Mouse (Mus musculus) ES-E14 (cell line): ENCODE results near the gene Chrm3.

Experiments used
- CHD2 ChIP-seq: IDR thresholded peaks from 2 replicates; pipeline ENCODE4 v1.6.1; 2014; ENCODE audit warnings: mild to moderate bottlenecking, low read depth, low read length, inconsistent platforms
- HCFC1 ChIP-seq: IDR thresholded peaks from 2 replicates; pipeline ENCODE4 v1.6.1; 2012; ENCODE audit warnings: low read length, inconsistent platforms, borderline replicate concordance; ENCODE audit not compliant: insufficient read depth
- MAFK ChIP-seq: IDR thresholded peaks from 2 replicates; pipeline ENCODE4 v1.6.1; 2014; ENCODE audit warnings: mild to moderate bottlenecking, low read depth, low read length, inconsistent platforms; ENCODE audit not compliant: insufficient read depth
- ZC3H11A ChIP-seq: IDR thresholded peaks from 2 replicates; pipeline ENCODE4 v1.6.1; 2012; ENCODE audit warnings: low read depth, mild to moderate bottlenecking, inconsistent platforms, low read length, borderline replicate concordance
- ZNF384 ChIP-seq: IDR thresholded peaks from 2 replicates; pipeline ENCODE4 v1.6.1; 2012; ENCODE audit warnings: low read depth, low read length, inconsistent platforms

DNA sequence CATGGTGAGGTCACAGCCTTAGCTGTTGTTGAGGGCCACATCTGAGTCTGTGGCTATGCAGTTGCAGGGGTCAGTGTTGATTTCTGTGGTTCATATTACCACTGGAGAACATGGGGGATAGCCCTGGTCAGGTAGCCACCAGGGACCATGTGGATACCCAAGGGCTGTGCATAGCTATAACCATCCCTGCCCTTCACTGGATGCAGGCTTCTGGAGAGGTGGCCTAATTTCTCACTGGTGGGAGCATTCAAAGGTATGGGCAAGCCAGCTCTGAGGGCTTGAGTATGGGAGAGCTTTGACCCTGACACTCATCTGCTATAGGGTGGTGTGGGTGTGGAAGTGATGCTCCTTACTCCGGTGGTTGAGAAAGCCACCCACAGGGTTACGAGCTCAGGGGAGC, 494.5 kb downstream of the Chrm3 start:
- TF ChIP-seq CHD2: no peak
- no peak for TF ChIP-seq MAFK
- TF ChIP-seq HCFC1: no peak
- no peak for TF ChIP-seq ZC3H11A
- no peak for TF ChIP-seq ZNF384
